Mouse (Mus musculus) CH12.LX (cell line): ENCODE results near the gene Otud6a. TPM values are rescaled to one million over a fixed set of nuclear protein-coding genes. Genes with fewer than 3 reads are reported as not detected.

Experiments used
- DNase-seq: peaks from one replicate; pipeline ENCODE4 v3.0.0-alpha.2; 2013; ENCODE audit errors: extremely low read depth
- H3K27ac ChIP-seq: 2 replicates; pipeline ENCODE4 v1.5.1; 2012; ENCODE audit warnings: low read depth, mild to moderate bottlenecking, control low read depth, moderate library complexity; ENCODE audit not compliant: insufficient read depth
- H3K27me3 ChIP-seq: replicated peaks from 2 replicates; pipeline ENCODE3; 2012; ENCODE audit warnings: inconsistent platforms
- H3K36me3 ChIP-seq, 2 experiments: replicated peaks in 1 of 2; 2 replicates each; pipeline versions ENCODE3 to v1.6.1; 2012; ENCODE audit warnings: inconsistent platforms in 1 of 2, low read length in 1 of 2, mild to moderate bottlenecking in 1 of 2, mixed read lengths in 1 of 2, moderate library complexity in 1 of 2; ENCODE audit not compliant: control insufficient read depth in 1 of 2, insufficient read depth in 1 of 2
- H3K4me1 ChIP-seq, 2 experiments: 2 replicates each; pipeline ENCODE4 v1.6.1; 2012; ENCODE audit warnings: inconsistent platforms in 1 of 2, moderate library complexity in 1 of 2; ENCODE audit not compliant: insufficient read depth in 2 of 2, control insufficient read depth in 1 of 2
- H3K4me2 ChIP-seq: 2 replicates; pipeline ENCODE4 v1.6.1; 2012; ENCODE audit warnings: low read depth, mild to moderate bottlenecking, control low read depth; ENCODE audit not compliant: poor library complexity, insufficient read depth, severe bottlenecking
- H3K4me3 ChIP-seq, 3 experiments: fragments of 150-350 bp in 1 of 3; sonication (generic) in 1 of 3; replicated peaks in 1 of 3; 2 replicates each; pipeline versions ENCODE3 to v1.5.1; 2011 to 2012; ENCODE audit warnings: low read depth in 2 of 3, low read length in 2 of 3, mild to moderate bottlenecking in 2 of 3, moderate library complexity in 2 of 3, control low read depth in 1 of 3, improper control_type of control experiment in 1 of 3, inconsistent platforms in 1 of 3, mixed read lengths in 1 of 3; ENCODE audit not compliant: poor library complexity in 1 of 3
- H3K79me2 ChIP-seq: replicated peaks from 2 replicates; pipeline ENCODE4 v1.6.1; 2012; ENCODE audit warnings: mild to moderate bottlenecking, moderate library complexity; ENCODE audit not compliant: control insufficient read depth, poor library complexity, insufficient read depth, severe bottlenecking; ENCODE audit errors: extremely low read depth
- H3K9ac ChIP-seq: 2 replicates; pipeline ENCODE4 v1.6.1; 2012; ENCODE audit warnings: low read depth, mild to moderate bottlenecking, control low read depth, moderate library complexity; ENCODE audit not compliant: insufficient read depth
- H3K9me3 ChIP-seq: replicated peaks from 2 replicates; pipeline ENCODE3; 2012; ENCODE audit warnings: low read length, inconsistent platforms, mixed read lengths
- CHD1 ChIP-seq: IDR thresholded peaks from 2 replicates; pipeline ENCODE4 v1.6.1; 2012; ENCODE audit warnings: low read depth, low read length, improper control_type of control experiment, inconsistent platforms
- CHD2 ChIP-seq: IDR thresholded peaks from 2 replicates; pipeline ENCODE4 v1.6.1; 2011; ENCODE audit warnings: low read length, improper control_type of control experiment
- CTCF ChIP-seq, 2 experiments: IDR thresholded peaks in 1 of 2; conservative IDR thresholded peaks in 1 of 2; 2 replicates each; pipeline ENCODE4 v1.5.1; 2011 to 2012; ENCODE audit warnings: low read depth in 2 of 2, low read length in 2 of 2, improper control_type of control experiment in 1 of 2, inconsistent platforms in 1 of 2, mild to moderate bottlenecking in 1 of 2, moderate library complexity in 1 of 2
- HCFC1 ChIP-seq: IDR thresholded peaks from 2 replicates; pipeline ENCODE4 v1.6.1; 2012; ENCODE audit warnings: low read depth, mild to moderate bottlenecking, inconsistent platforms, low read length, improper control_type of control experiment
- JUN ChIP-seq: IDR thresholded peaks from 2 replicates; pipeline ENCODE4 v1.6.1; 2011; ENCODE audit warnings: low read depth, mild to moderate bottlenecking, low read length, improper control_type of control experiment, moderate library complexity; ENCODE audit not compliant: insufficient read depth
- JUND ChIP-seq: conservative IDR thresholded peaks from 2 replicates; pipeline ENCODE4 v1.6.1; 2011; ENCODE audit warnings: low read depth, low read length, improper control_type of control experiment
- KAT2A ChIP-seq: IDR thresholded peaks from 2 replicates; pipeline ENCODE4 v1.6.1; 2012; ENCODE audit warnings: low read length, improper control_type of control experiment, inconsistent platforms; ENCODE audit not compliant: insufficient replicate concordance
- MAFK ChIP-seq: IDR thresholded peaks from 2 replicates; pipeline ENCODE4 v1.6.1; 2011; ENCODE audit warnings: low read length, improper control_type of control experiment; ENCODE audit not compliant: insufficient replicate concordance
- MAX ChIP-seq: IDR thresholded peaks from 2 replicates; pipeline ENCODE4 v1.6.1; 2011; ENCODE audit warnings: low read length, improper control_type of control experiment
- MXI1 ChIP-seq: IDR thresholded peaks from 2 replicates; pipeline ENCODE4 v1.6.1; 2011; ENCODE audit warnings: mild to moderate bottlenecking, low read depth, low read length, improper control_type of control experiment
- NELFE ChIP-seq: IDR thresholded peaks from 2 replicates; pipeline ENCODE4 v1.6.1; 2011; ENCODE audit warnings: low read depth, low read length, improper control_type of control experiment
- RAD21 ChIP-seq: IDR thresholded peaks from 2 replicates; pipeline ENCODE4 v1.6.1; 2011; ENCODE audit warnings: low read depth, mild to moderate bottlenecking, low read length, improper control_type of control experiment, moderate library complexity
- TCF12 ChIP-seq: IDR thresholded peaks from 2 replicates; pipeline ENCODE4 v1.6.1; 2014; ENCODE audit warnings: low read depth, mild to moderate bottlenecking, inconsistent platforms, low read length, improper control_type of control experiment
- UBTF ChIP-seq: IDR thresholded peaks from 2 replicates; pipeline ENCODE4 v1.6.1; 2012; ENCODE audit warnings: low read depth, mild to moderate bottlenecking, inconsistent platforms, low read length, improper control_type of control experiment, moderate library complexity
- USF2 ChIP-seq: conservative IDR thresholded peaks from 2 replicates; pipeline ENCODE4 v1.6.1; 2011; ENCODE audit warnings: low read depth, low read length, improper control_type of control experiment
- ZC3H11A ChIP-seq: IDR thresholded peaks from 2 replicates; pipeline ENCODE4 v1.6.1; 2012; ENCODE audit warnings: low read depth, mild to moderate bottlenecking, inconsistent platforms, low read length, improper control_type of control experiment
- ZNF384 ChIP-seq: IDR thresholded peaks from 2 replicates; pipeline ENCODE4 v1.6.1; 2012; ENCODE audit warnings: low read depth, low read length, improper control_type of control experiment, inconsistent platforms
- dilution Hi-C: fragments of 300-500 bp; cut with MboI; formaldehyde crosslinking; loops from 2 replicates; pipeline ENCODE4 v1.14.3; 2020; ENCODE audit warnings: low sequenced_read_pairs; ENCODE audit not compliant: extremely low pct_unique_long_range_greater_than_20kb, extremely low pct_ligation_motif_present
- in situ Hi-C: fragments of 300-500 bp; cut with MboI; formaldehyde crosslinking; loops from 3 replicates; pipeline ENCODE4 v1.14.3; 2019; ENCODE audit warnings: low sequenced_read_pairs, low pct_ligation_motif_present, low pct_unique_long_range_greater_than_20kb, mixed read lengths
- polyA plus RNA-seq: library from polyadenylated mRNA; unstranded; fragments of >175 nt; gene quantifications from 2 replicates; pipeline ENCODE4 v1.2.1, GENCODE M21; 2012; ENCODE audit warnings: low read depth; ENCODE audit not compliant: insufficient read length
- total RNA-seq, 2 experiments: library from RNA; depleted of rRNA; stranded (reverse); fragments of 300-350 nt in 1 of 2; fragments of >200 nt in 1 of 2; gene quantifications; 2 replicates each; pipeline ENCODE4 v1.2.3; 2012 to 2014

Gene Otud6a
- total and polyA plus RNA-seq, 3 experiments, result not detected

DNA sequence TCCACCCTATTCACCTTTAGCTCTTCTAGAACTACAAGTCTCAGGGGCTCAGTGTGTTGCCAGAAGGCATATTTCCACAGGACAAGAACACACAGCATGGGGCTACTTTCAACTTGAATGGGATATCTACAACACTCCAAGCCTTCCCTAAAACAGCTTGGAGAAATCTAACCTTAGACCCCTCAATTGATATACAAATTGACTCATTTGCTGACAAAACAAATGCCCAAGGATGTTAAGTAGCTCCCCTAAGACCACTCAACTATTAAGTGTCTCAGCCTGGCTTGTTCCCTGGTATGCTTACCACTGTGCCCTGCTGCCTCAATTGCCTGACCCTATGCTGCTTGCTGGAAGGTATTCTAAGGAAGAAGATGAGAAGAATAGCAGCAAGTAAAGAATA, 27.9 kb upstream of the Otud6a start:
- Histone ChIP-seq H3K36me3 (no peaks in the 10 kb centered on the region), H3K4me2 (no peak overlapping the region), H3K79me2 (no peaks in the 10 kb centered on the region), H3K9ac (no peak overlapping the region), H3K4me1 (peaks cover 12 to 22% of the 10 kb centered on the region in 2 experiments), H3K27me3 (no peaks in the 10 kb centered on the region), H3K9me3 (no peaks in the 10 kb centered on the region), H3K4me3 (no peak overlapping the region), H3K27ac (no peak overlapping the region)
- no peak for DNase-seq
- dilution Hi-C loops, result no loop called here
- in situ Hi-C loops, result no loop called here
- TF ChIP-seq UBTF (no peak), MAFK (no peak), KAT2A (no peak), CTCF (conservative IDR thresholded peaks at IDR 0.05 in 1 of 2, IDR thresholded peaks at IDR 0.05 in 1 of 2; ENCODE audit: low read depth in 2 of 2, low read length in 2 of 2) (no peak), CHD2 (no peak), TCF12 (no peak), MAX (no peak)

- no peak overlapping the region for H3K27ac ChIP-seq
- H3K27me3 ChIP-seq, result no peaks in the 10 kb centered on the region
- no peaks in the 10 kb centered on the region for H3K9me3 ChIP-seq
- no peak overlapping the region for H3K4me3 ChIP-seq
- no peaks in the 10 kb centered on the region for H3K79me2 ChIP-seq
- no peaks in the 10 kb centered on the region for H3K36me3 ChIP-seq
- no peak for TF ChIP-seq NELFE
- TF ChIP-seq TCF12, result no peak
- TF ChIP-seq HCFC1, result no peak
- TF ChIP-seq JUND, result no peak
- TF ChIP-seq ZNF384, result no peak
- TF ChIP-seq CHD1, result no peak
- no peak for TF ChIP-seq JUN
- no peak for TF ChIP-seq USF2
- TF ChIP-seq CHD2, result no peak
- TF ChIP-seq RAD21, result no peak
- TF ChIP-seq UBTF, result no peak
- TF ChIP-seq MXI1, result no peak
- TF ChIP-seq ZC3H11A, result no peak
- TF ChIP-seq, all 38 proteins: peak for 0
- H3K9ac ChIP-seq, result no peak overlapping the region
- DNase-seq, result no peak
- H3K4me1 ChIP-seq, result peaks cover 12 to 22% of the 10 kb centered on the region in 2 experiments
- in situ Hi-C loops (no loop called here), dilution Hi-C loops (no loop called here)
- no peak overlapping the region for H3K4me2 ChIP-seq
These were observed 27.2 kb upstream of the Otud6a start for GRCm38 (mm10) chrX:100401657-100402056.
